Mouse (Mus musculus) heart, postnatal 4 days (tissue): ENCODE measurements around the gene Tgfb3. TPM values are rescaled to one million over a fixed set of nuclear protein-coding genes. Genes with fewer than 3 reads are reported as not detected.

Experiments used
- DNase-seq: peaks from one replicate; pipeline ENCODE4 v3.0.0; 2021
- total RNA-seq, 2 experiments: library from RNA; stranded (reverse); gene quantifications; 2 replicates each; pipeline ENCODE4 v1.2.3; 2021

Gene Tgfb3
- 10 to 100 TPM; 18.6 to 19.2 TPM for total RNA-seq

DNA sequence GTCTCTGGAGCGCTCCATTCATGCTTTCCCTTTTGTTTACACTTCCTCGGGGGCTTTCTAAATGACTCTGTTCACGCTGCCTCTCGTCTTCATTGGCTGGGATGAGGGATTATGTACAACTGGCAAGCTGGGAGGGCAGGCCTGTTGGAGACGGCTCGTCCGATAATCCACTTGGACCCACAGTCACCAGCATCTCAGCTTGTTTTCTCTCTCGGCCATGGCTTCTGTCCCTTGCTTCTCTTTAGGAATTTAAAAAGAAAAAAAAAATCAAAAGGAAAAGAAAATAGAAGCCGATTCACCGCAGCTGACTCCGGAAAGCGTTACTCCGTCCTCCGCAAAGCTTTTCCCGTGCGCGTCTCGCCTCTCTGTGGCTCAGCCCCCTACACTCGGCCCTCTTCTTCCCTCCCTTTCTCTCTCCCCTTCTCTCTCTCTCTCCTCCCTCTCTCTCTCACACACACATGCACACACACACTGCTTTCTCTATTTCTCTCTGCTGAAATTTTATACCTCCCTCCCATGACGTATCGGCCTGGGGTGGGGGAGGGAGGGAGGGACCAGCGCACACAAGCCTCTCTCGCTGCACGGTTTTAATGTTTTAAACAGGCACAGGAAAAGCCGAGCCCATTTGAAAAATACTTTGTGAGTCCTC is at the start of gene Tgfb3:
Gene Tgfb3, minus strand, starts transcription at position 489 of the 649 bp plus-strand sequence.
- DNase-seq, result peak; percentile 54

DNA sequence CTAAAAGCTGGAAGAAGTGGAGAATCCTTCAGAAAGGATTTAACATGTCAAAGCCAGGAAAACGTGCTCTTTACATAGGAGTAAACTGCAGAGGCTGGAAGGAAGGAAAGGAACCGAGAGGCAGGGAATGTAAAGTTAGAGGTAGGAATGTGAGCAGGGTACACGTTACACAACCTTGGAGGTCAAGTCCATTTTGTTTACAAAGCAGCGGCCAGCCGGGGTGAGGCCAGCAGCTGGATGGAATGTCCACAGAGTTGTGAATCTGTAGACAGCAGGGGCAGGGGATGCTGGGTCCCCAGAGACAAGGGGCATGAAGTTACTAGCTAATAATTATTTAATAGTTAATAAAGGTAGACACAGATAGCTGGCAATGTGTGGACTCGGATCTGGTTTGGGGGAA is 49.3 kb upstream of the Tgfb3 start:
- peak; percentile 37 for DNase-seq

DNA sequence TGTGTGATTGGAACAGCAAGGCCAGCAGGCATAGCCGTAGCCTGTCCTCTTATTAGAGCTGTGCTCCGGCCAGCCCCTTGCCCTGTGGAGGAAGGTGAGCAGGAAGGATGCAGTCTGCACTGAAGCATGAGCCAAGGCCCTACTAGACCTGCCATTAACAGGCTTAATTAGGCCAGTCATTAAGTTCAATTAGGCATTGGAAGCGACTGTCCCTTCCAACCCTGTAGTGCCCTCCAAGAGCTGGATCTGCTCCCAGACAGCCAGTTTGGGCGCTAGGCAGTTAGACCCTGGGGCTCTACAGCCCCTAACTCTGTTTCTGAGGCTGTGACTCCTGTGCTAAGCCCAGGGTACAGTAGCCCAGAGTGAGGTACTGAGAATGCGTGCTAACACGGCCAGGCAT is 45.2 kb upstream of the Tgfb3 start:
- DNase-seq, result no peak

DNA sequence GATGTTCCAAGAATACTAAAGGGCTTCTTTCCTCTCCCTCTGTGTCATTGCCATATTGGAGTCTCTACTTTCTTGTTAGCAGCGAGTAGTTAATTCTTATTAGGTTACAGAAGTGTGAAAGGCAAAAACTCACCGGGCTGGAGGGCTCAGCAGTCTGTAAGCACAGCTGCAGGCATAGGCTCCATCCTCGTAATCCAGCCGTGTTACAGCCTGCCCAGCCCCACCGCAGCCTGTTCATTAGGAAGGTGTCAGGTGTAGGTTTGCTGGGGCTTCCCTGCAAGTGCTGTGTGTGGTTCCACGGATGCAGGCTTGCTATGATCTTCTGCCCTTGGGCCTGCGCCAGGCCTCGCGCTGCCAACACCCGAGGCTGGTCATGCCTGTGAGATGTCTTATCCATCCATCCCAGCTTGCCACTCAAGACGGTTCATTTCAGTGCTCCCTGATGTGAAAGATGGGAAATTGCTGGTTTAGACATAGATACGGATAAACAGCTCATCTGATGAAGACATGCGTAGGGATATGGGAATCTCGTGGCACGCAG is 37.5 kb upstream of the Tgfb3 start:
- DNase-seq, result no peak

DNA sequence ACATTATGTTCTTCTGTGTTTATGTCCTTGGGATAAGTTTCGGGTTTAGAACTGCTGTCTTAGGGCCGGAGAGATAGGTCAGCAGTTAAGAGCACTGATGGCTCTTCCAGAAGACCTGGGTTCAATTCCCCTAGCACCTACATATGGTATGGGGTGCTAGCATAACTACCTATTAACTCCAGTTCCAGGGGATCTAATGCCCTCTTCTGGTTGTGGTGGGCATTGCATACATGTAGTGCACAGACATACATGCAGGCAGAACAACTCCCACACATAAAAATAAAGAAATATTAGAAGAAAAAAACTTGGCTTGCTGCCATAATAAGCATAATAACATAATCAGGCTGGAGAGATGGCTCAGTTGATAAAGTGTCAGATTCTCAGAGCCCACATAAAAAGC is 31.8 kb upstream of the Tgfb3 start:
- DNase-seq, result peak; percentile 64

DNA sequence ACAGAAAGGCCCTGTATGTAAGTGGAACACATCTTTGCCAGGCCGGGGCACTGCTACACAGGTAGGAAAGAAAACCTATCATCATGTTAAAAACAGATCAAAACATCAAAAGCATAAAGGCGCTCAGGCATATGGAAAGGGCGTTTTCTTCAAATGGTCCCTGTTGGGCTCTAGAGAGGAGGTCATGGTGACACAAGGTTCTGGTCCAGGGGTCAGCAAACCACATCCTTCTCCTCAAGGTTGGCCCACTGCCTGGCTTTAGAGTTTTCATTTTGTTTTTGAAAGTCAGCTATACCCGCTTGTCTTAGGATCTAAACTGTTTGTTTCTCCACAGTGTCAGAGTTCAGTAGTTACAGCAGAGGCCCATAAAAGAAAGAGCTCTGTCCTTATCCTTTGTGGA is 30.7 kb upstream of the Tgfb3 start:
- no peak for DNase-seq

DNA sequence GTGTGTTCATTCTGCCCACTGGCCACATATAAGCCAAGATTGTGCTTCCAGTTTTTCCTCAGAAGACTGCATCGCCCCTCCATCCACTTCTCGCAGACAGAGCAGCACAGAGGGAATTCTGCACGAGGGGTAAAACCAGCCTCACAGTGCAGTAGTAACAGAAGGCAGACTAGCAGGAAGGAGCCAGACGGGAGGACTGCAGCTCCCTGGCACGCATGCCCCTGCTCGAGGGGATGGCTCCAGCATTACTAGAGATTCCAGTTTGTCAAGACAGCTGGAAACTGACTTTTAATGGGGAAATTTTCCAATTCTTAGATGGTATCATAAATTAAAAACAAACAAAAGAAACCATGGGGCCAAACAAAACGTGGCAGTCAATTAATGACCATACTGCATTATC is 28.8 kb upstream of the Tgfb3 start:
- DNase-seq, result no peak

DNA sequence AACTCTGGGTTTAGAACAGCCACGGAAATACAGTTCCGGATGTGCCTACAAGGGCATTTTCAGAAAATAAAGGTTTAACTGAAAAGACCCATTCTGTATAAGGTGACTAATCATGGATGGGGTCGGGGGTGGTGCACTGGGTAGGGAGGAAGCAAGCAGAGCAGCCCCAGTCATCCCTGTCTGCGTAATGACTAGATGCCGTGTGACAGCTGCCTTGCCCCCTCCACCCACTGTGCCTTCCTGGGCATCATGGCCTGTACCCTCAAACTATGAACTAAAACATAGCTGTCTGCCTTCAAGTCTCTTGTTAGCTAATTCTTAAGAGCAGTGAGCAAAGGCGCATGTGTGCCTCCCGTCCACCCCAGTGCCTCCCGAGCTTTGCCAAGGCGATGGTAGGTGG is 27.2 kb upstream of the Tgfb3 start:
- DNase-seq, result no peak

DNA sequence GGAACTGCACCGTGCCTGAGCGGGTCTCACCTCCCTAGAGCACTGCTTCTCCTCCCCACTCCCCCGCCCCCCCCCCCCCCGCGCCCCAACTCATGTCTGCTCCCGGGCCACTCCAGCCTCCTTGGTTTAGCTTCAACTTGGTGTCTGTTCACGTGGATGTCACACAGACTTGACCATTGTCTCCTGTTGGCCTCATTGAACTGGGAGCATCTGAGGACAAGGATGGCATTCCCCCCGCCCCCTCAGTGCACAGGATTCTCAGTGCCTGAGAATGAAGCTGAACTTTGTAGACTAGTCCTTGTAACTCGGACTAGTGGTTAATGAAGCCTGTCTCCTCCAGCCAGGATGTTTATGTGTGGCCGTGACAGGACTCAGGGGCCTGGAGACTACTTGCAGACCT is 26.7 kb upstream of the Tgfb3 start:
- DNase-seq, result no peak

DNA sequence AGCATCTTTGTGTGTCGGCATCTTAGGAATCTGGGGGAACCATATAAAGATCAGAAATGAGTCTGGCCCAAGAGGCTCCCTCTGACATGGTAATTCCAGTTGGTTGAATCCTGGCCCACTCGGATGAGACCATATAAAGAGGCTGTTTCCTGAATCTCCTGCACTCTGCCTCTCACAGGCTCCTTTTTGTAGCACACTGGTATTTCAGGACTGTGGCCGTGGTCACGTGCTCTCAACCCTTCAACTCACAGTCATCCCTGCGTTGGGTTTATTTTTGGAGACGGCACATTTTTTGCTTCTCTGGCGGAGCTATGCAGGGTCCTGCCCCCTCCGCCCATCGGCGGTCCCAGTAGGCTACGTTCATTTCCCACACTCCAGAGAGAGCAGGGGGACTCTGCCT is 25.5 kb upstream of the Tgfb3 start:
- peak; percentile 71 for DNase-seq

DNA sequence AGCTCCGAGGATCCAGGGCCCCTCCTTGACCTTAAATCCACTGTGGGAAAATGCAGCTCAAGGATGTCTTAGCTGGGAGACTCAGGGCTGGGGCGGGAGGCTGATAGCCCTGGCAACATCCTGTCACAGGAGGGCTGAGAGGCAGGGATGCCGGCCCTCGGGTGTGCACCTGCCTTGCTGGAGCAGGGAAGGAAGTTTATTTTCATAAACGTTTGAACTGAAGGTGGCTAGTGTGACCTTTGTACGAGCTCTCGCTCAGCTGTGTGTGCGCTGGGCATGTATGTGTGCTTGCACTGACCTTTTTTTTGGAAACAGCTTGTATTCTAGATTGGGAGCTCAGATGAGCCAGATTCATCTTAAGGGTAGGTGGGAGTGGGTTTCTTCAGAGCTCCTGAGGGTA is 25.0 kb upstream of the Tgfb3 start:
- peak; percentile 21 for DNase-seq

DNA sequence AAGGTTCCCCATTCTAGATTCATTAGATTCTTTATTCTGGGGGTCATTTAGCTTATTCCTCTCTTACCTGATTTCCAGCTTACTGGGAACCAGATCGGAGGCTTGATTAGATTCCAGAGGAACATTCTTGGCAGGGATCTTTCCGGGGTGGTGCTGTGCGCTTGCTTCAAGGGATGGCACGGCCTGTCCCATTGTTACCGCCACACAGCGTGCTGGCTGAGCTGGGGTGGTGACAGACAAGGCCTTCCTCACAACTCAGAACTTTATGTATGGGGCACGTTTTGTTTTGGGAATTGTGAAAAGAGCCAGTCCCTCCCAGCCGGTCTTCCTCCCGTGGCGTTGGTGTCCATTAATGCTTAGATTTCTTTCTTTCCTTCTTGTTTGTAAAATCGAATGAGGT is 24.6 kb upstream of the Tgfb3 start:
- DNase-seq, result peak; percentile 26

DNA sequence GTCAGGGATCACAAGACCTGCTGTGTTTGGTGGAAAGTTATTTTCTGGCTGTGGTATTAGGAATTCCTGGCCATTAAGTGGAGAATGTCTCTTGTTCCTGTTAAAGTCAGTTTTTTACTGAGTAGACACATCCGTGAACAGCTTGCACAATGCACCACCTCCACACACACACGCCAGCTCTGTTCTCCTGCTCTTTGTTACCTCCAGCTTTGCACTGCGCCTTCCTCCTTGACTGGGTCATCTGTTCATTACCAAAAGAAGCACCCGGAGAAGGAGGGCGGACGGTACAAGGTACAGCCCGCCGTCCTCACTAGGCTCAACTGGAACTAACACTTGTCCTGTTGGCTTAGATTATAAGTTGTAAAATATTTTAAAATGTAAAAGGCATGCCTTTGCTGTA is 23.8 kb upstream of the Tgfb3 start:
- DNase-seq, result no peak

DNA sequence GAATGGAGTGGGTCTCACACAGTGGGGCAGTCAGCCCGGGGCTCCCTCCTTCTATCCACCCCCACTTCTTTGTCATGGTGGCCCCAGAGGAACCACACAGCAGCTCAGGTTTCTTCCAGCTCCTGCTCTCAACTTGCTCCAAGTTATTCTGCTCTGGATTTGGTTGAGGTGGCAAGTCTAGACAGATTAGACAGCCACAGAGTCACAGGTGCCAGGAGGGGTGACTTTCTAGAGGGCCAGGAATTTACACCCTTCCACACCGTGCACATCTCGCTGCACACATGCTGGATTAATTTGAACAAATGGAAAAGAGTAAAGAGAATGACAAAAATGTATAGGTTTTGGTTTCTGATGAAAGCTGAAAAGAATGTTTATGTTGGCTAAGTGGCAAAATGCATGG is 21.9 kb upstream of the Tgfb3 start:
- no peak for DNase-seq

DNA sequence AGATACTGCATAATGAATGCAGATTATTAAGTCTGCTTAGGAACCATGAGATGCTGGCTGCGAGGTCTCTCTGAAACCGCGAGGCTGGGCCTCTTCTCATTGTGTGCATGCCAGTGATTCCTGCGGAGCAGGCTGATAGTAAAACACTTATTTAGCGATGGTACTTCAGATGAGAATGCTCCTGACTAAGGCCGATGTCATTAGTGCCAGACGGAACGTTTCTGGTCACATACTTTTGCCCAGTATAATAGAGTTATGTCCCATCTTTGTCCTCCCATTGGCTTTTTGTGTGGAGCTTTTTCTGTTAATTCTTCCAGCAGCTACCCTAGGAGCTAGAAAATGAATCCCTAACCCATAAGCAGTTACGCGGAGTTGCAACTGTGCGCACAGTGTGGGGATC is 18.9 kb upstream of the Tgfb3 start:
- no peak for DNase-seq

DNA sequence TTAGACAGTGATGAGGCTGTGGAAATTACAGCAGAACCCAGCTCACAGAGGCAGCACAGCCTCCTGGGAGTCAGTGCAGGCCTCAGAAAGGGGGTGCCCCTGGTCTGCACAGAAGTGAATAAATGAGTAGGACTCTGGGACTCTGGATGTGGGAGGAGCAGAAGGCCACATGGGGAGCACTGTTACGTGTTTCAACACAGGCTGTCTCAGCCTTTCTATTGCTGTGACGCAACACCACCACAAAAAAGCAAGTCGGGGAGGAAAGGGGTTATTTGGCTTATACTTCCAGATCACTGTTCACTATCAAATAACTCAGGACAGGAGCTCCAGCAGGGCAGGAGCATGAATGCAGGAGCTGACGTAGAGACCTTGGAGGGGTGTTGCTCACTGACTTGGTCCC is 17.0 kb upstream of the Tgfb3 start:
- no peak for DNase-seq

DNA sequence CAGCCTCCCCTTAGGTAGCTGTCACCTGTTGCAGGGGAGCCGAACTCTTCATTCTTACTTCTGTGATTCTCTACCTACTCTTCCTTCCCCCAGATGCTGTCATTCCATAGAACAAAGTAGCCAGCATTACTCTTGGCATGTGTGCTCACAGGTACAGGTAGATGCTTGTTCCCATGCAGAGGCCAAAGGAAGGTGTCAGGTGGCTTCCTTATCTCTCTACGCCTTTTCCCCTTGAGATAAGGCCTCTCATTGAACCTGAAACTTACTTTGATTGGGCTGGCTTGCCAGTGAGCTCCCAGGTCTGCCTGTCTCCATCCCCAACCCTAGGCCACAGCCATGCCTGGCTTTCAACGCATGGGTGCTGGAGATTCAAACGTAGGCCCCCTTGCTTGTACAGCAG is 15.2 kb upstream of the Tgfb3 start:
- no peak for DNase-seq

DNA sequence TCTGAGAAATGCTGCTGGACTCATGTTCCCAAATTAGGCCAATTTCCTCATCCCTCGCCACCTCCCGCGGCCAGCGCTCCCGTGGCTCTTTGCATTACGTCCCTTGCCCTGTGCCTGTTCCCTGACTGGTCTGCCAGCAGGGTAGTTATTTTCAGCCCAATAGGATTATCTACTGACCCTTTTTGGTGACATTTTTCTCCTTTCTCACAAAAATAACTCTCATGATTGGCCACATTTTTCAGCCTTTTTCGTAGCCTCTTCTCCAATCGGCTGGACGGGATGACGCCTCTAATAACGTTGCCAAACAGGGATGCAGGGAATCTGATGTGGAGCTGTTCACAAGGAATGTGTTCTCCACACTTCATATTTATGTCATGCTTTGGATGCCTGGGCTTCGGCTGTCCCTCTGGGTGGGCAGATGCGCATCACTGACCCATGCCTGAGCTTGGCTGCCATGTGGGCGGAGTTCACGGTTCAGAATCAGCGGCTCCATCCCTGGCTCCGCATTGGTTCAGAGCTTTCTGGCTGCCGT is 12.8 kb upstream of the Tgfb3 start:
- DNase-seq, result peak; percentile 75

DNA sequence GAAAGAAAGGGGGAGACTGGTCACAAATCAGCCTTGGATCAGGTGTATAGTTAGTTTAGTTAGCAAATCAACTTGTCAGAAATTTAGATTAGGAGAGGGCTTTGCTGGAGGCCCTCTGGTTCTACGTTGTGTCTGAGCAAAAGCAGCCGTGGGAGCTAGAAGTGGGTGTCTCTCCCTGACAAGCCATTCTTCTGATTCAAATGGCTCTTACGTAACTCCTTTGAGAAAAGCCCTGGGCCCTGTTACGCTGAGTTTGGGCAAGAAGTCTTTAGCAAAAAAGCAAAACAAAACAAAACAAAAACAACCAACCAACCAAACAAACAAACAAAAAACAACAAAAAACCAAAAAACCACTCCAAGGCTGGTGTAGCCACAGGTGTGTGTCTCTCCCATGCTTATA is 11.9 kb upstream of the Tgfb3 start:
- no peak for DNase-seq

DNA sequence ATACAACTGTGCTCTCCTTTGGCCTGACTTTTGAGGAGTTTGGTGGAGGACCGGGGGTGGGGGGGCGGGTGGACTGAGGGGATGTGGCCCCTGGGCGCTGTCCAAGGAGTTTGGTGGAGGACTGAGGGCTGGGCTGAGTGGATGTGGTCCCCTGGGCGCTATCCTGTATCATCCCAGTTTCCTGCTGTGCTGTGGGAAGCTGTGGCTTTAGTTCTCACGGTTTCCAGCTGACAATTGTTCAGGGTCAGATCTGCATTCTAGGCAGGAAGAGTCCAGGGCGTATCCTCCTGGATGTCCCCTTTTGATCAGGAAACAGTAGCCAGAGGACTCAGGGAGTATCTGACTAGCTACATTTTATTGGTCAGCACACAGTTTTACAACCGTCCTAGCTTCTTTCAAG is 9.2 kb upstream of the Tgfb3 start:
- peak; percentile 53 for DNase-seq

DNA sequence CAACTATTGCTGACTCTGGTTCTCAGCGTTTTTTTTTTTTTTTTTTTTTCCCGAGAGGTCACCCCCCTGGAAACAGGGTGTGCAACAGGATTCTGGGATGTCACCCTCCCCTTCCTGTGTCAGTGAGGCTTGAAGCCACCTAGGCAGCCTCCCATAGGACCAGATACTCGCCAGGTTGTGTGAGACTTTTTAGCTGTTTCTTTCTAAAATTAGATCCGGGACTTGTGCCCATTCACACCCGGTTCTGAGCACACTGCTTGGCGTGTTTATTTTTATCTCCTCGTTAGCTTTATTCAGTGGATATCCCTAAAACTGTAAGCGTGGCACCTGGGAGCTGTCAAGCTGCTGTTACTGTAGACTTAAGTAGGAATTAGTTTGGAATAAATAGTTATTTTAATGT is 7.7 kb upstream of the Tgfb3 start:
- peak; percentile 30 for DNase-seq

DNA sequence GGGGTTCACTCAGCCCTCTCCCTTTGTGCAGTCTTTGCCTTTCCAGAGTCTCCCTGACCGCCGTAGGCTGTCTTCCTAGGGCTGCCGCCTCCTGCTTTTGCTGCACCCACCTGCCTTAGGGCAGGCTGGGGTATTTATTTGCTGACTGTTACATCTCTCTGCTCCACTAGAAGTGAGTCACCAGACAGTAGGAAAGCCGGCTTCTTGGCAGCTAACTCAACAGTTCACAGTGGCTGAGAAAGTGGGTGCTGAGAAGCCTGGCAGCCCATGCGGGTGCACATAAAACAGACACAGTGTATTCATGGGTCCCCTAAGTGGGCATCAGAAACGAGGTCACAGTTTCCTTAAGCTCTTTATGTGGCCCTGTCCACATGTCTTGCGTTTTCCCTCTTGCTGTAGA is 7.0 kb upstream of the Tgfb3 start:
- DNase-seq, result no peak

DNA sequence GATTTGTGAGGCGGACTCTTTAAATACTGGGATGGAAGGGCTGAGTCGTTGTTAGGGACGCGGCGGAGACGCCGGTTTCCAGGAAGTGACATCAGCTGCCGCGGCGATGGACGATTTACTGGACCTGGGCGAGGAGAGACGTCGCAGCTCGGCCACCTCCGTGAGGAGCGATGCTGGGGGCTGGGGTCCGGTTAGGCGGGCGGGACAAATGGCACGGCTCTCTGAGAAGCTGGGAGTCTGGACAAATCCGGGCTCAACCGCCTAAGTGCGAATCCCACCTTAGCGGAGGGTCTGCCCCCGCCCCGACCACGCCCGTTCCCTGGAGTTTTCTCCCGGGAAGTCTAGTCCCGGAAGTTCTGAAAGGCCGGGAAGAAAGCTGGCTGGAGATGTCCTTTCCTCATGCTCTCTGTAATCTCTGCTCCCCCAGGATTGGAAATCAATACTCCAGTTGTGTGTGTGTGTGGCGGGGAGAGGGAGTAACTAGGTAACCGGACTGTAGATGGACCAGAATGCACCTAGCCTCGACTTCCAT is 3.7 kb upstream of the Tgfb3 start, which contains the start of gene Ift43:
Gene Ift43, plus strand, starts transcription at position 61 of the 532 bp plus-strand sequence.
- peak; percentile 87 for DNase-seq

DNA sequence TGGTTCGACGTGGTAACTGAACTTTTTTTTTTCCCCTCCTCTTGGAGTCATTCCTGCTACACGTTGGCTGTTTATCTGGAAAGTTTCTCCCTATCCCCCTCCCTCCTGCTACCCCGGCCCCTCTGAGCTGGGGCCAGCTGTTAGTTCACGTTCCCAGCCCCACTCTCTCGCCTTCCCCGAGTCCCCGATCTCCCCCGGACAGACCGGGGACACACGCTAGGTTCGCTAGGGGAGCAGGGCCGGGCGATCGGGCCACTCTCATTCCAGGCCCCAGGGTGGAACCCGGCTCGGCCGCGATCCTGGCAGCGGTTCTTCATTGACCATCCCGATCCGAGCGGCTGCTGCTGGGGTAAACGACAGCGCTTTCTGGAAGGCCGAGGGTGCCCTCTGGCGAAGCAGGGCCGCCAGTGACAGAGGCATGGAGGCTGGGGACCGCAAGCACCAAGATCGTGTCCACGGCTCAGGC is 394 bp upstream of the Tgfb3 start:
- DNase-seq, result peak; percentile 96
